Mouse (Mus musculus): Measurements from ENCODE around the gene Abca17.

DNA sequence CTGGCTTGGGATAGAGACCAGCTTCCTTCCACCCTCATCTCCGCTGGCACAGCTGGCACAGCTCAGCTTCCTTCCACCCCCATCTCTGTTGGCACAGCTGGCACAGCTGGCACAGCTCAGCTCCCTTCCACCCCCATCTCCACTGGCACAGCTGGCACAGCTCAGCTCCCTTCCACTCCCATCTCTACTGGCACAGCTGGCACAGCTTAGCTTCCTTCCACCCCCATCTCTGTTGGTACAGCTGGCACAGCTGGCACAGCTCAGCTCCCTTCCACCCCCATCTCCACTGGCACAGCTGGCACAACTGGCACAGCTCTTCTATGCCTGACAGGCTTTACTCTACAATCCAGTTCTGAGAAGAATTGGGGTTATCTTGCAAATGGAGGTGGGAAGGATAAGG lies 83.7 kb downstream of the Abca17 start:
- TF ChIP-seq CTCF (IDR thresholded peaks at IDR 0.05; ENCODE audit: extremely low read depth, insufficient read depth, low read length) (no peak), POLR2A (IDR thresholded peaks at IDR 0.05; ENCODE audit: extremely low read depth, insufficient read depth, low read length) (no peak)
